Mouse (Mus musculus) ES-Bruce4 (cell line): ENCODE data around the gene Gm5148.

ENCODE experiments used
- CTCF ChIP-seq: IDR thresholded peaks from one replicate; pipeline ENCODE4 v1.8.1; 2011; ENCODE audit warnings: low read depth, low read length
- EP300 ChIP-seq: IDR thresholded peaks from 2 replicates; pipeline ENCODE4 v1.6.1; 2011; ENCODE audit warnings: low read depth, low read length; ENCODE audit not compliant: insufficient read depth
- POLR2A ChIP-seq: IDR thresholded peaks from one replicate; pipeline ENCODE4 v1.8.1; 2011; ENCODE audit warnings: low read length; ENCODE audit not compliant: insufficient read depth

DNA sequence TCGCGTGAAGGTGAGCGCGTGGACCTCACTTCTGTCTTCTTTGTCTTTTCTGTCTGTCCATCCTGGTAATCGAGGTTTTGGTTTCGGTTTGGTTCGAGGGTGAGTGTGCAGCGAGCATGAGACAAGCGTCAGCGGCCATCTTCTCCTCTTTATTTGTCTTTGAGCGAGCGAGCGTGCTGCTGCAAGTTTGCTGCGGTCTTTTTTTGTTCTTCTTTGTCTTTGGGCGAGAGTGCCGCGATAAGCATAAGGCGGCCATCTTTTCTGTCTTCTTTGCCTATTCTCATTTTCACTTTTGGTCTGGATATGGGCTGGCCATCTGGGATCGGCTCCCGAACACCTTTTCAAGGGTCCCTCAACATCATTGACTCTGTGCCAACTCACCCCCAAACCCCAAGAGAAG lies 55.2 kb downstream of the Gm5148 start:
- no peak for TF ChIP-seq CTCF
- TF ChIP-seq POLR2A: no peak
- TF ChIP-seq EP300: no peak
